Mouse (Mus musculus): ENCODE measurements around the gene Gpat2. TPM values are rescaled to one million over a fixed set of nuclear protein-coding genes. Genes with fewer than 3 reads are reported as not detected.

Gpat2 gene
- 0.14 and 0.32 TPM in 2 replicates for polyA plus RNA-seq (2015; fragmentation: Nextera tagmentation; extraction: Ambion mirVana)

DNA sequence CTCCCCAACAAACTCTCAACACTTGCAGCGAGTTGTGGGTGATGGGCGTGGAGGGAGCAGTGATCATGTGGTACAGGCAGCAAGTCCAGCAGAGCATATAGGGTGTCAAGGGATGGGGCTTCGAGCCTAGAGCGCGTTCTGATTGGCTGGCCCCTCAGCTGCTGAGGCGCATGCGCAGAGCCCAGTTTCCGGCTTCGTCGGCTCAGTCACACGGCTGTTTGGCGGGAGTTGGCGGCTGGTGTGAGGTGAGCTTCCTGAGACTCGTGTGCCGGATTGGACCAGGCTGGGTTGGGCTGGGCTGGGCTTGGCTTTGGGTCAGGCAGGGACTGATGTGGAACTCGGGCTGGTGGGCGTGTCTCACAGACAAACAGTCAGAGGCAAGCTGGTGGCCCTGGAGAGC is at the start of gene Gpat2:
Gpat2 (plus strand) TSS at position 223 of the 400 bp plus-strand sequence.
- no peak for ATAC-seq (ENCODE audit: low FRiP score, low read depth)
- no peak within 1 kb of the TSS for H3K4me2 ChIP-seq (replicated peaks)
- H3K4me1 ChIP-seq: 0 out of 2 replicates have a peak, but pooled peaks cover 5% of the 10 kb centered on the region
- H3K27ac ChIP-seq: no peak within 1 kb of the TSS
- no peaks in the 10 kb centered on the region for H3K9me3 ChIP-seq
- H3K36me3 ChIP-seq: no peaks in the 10 kb centered on the region
- WGBS: 90% methylated on average over 17 of the region's 17 CpGs
- no peaks in the 10 kb centered on the region for H3K27me3 ChIP-seq
- no peak within 1 kb of the TSS for H3K4me3 ChIP-seq
- no peak within 1 kb of the TSS for H3K9ac ChIP-seq

GRCm38 (mm10) chr2:127375759-127376341 is 49.1 kb upstream of the Gpat2 start:
- Histone ChIP-seq H3K4me1 (no peaks in the 10 kb centered on the region), H3K27me3 (0 out of 2 replicates have a peak, but pooled peaks cover 2% of the 10 kb centered on the region), H3K36me3 (no peaks in the 10 kb centered on the region), H3K9me3 (no peaks in the 10 kb centered on the region), H3K9ac (no peak overlapping the region), H3K4me2 (replicated peaks) (no peak overlapping the region), H3K27ac (no peak overlapping the region), H3K4me3 (no peak overlapping the region)
- no peak for ATAC-seq (ENCODE audit: low FRiP score, low read depth)
- WGBS: 53% methylated on average over 7 of the region's 7 CpGs

DNA sequence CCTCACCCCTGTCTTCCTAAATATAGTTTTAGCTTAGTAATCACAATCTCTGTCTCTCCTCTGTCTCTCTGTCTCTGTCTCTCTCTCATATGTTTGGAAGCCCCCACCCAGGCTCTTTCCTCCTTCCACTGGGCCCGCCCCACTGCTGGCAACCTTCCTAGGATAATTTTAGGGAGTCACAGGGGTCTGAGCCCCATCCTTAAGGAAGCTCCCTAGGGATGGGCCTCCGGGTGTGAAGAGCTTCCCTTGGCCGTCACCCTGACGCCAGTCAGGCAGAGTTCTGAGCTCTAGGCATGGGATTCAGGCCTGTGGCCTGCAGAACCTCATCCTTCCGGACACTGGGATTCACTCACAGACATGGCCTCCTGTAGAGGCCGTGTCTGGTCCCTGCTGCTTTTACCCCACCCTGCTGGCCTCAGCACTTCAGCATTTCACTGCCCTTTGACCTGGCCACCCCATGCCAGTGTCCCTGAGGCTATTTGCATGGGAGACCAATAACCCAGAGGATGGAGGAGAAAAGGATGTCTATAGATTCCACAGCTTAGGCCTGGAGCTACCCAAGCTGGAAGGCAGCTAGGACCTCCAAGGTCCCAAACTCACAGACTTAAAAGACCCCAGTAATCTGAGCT is 48.5 kb upstream of the Gpat2 start:
- Histone ChIP-seq H3K27me3 (no peaks in the 10 kb centered on the region), H3K9ac (no peak overlapping the region), H3K9me3 (no peaks in the 10 kb centered on the region), H3K36me3 (no peaks in the 10 kb centered on the region), H3K4me1 (no peaks in the 10 kb centered on the region), H3K4me3 (no peak overlapping the region), H3K27ac (no peak overlapping the region), H3K4me2 (replicated peaks) (no peak overlapping the region)
- 76% methylated on average over 6 of the region's 6 CpGs for WGBS
- ATAC-seq (ENCODE audit: low FRiP score, low read depth): no peak

GRCm38 (mm10) chr2:127377942-127378610 is 46.9 kb upstream of the Gpat2 start:
- no peaks in the 10 kb centered on the region for H3K4me1 ChIP-seq
- ATAC-seq (ENCODE audit: low FRiP score, low read depth): no peak
- no peaks in the 10 kb centered on the region for H3K27me3 ChIP-seq
- H3K27ac ChIP-seq: no peak overlapping the region
- H3K9me3 ChIP-seq: no peaks in the 10 kb centered on the region
- no peak overlapping the region for H3K4me2 ChIP-seq (replicated peaks)
- 73% methylated on average over 7 of the region's 7 CpGs for WGBS
- no peak overlapping the region for H3K4me3 ChIP-seq
- H3K36me3 ChIP-seq: no peaks in the 10 kb centered on the region
- no peak overlapping the region for H3K9ac ChIP-seq

DNA sequence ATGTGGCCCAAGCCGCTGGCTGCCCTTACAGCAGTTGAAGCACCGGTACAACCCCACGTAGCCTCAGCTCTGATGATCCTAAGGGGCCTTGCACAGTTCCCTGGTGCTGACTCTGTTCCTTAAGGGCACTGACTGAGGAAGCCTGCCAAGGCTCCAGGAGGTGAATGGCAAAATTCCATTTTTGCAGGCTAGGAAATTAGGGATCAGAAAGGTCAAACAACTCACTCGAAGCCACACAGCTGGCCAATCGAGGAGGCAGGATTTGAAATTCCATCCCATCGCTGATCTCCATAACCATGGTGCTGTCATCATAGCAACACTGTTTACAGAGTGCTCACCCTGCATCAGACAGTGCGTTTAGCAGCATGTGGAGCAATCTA is 46.4 kb upstream of the Gpat2 start:
- WGBS: 69% methylated on average over 7 of the region's 7 CpGs
- ATAC-seq (ENCODE audit: low FRiP score, low read depth): no peak
- Histone ChIP-seq H3K27ac (no peak overlapping the region), H3K9ac (no peak overlapping the region), H3K9me3 (no peaks in the 10 kb centered on the region), H3K36me3 (no peaks in the 10 kb centered on the region), H3K4me3 (no peak overlapping the region), H3K4me2 (replicated peaks) (no peak overlapping the region), H3K27me3 (no peaks in the 10 kb centered on the region), H3K4me1 (no peaks in the 10 kb centered on the region)

DNA sequence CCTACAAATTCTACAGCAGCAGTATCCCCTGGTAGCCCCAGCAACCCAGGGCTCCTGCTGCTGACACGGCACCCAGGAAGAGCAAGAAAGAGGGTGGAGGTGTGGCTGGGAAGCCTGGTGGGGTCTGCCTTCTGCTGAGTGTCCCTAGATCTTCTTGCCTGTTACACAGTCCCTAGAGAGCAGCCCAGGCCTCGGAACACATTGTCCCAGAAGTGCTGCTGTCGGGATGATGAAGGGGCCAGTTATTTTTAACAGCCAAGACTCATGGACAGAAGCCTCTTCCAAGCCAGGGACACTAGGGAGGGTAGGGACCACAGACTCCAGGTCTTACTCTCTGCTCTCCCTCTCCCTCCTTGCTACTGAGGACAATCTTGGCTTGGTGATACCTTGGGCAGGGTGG is 45.7 kb upstream of the Gpat2 start:
- H3K4me3 ChIP-seq: no peak overlapping the region
- no peak overlapping the region for H3K27ac ChIP-seq
- no peaks in the 10 kb centered on the region for H3K9me3 ChIP-seq
- no peak for ATAC-seq (ENCODE audit: low FRiP score, low read depth)
- no peaks in the 10 kb centered on the region for H3K4me1 ChIP-seq
- no peaks in the 10 kb centered on the region for H3K36me3 ChIP-seq
- no peaks in the 10 kb centered on the region for H3K27me3 ChIP-seq
- no peak overlapping the region for H3K4me2 ChIP-seq (replicated peaks)
- H3K9ac ChIP-seq: no peak overlapping the region
- 73% methylated on average over 3 of the region's 3 CpGs for WGBS

GRCm38 (mm10) chr2:127383881-127384280 is 41.1 kb upstream of the Gpat2 start:
- Histone ChIP-seq H3K4me3 (no peak overlapping the region), H3K27me3 (no peaks in the 10 kb centered on the region), H3K9ac (no peak overlapping the region), H3K9me3 (no peaks in the 10 kb centered on the region), H3K36me3 (no peaks in the 10 kb centered on the region), H3K4me1 (no peaks in the 10 kb centered on the region), H3K27ac (no peak overlapping the region), H3K4me2 (replicated peaks) (no peak overlapping the region)
- 61% methylated on average over 7 of the region's 7 CpGs for WGBS
- ATAC-seq (ENCODE audit: low FRiP score, low read depth): no peak

GRCm38 (mm10) chr2:127387521-127387920 is 37.5 kb upstream of the Gpat2 start:
- Histone ChIP-seq H3K4me2 (replicated peaks) (no peak overlapping the region), H3K4me3 (no peak overlapping the region), H3K36me3 (no peaks in the 10 kb centered on the region), H3K9ac (no peak overlapping the region), H3K27ac (no peak overlapping the region), H3K4me1 (no peaks in the 10 kb centered on the region), H3K27me3 (no peaks in the 10 kb centered on the region), H3K9me3 (no peaks in the 10 kb centered on the region)
- ATAC-seq (ENCODE audit: low FRiP score, low read depth): no peak
- WGBS: 60% methylated on average over 2 of the region's 2 CpGs

GRCm38 (mm10) chr2:127390352-127390751 is 34.6 kb upstream of the Gpat2 start:
- WGBS: 75% methylated on average over 3 of the region's 3 CpGs
- Histone ChIP-seq H3K27me3 (no peaks in the 10 kb centered on the region), H3K9ac (no peak overlapping the region), H3K4me1 (no peaks in the 10 kb centered on the region), H3K36me3 (no peaks in the 10 kb centered on the region), H3K4me3 (no peak overlapping the region), H3K27ac (no peak overlapping the region), H3K4me2 (replicated peaks) (no peak overlapping the region), H3K9me3 (no peaks in the 10 kb centered on the region)
- ATAC-seq (ENCODE audit: low FRiP score, low read depth): no peak

- Histone ChIP-seq H3K4me2 (replicated peaks) (no peak overlapping the region), H3K27ac (no peak overlapping the region), H3K27me3 (no peaks in the 10 kb centered on the region), H3K4me3 (no peak overlapping the region), H3K9me3 (no peaks in the 10 kb centered on the region), H3K4me1 (no peaks in the 10 kb centered on the region), H3K9ac (no peak overlapping the region), H3K36me3 (no peaks in the 10 kb centered on the region)
- 70% methylated on average over 4 of the region's 4 CpGs for WGBS
- no peak for ATAC-seq (ENCODE audit: low FRiP score, low read depth)
These were observed 34.2 kb upstream of the Gpat2 start for GRCm38 (mm10) chr2:127390846-127391245.

- no peaks in the 10 kb centered on the region for H3K4me1 ChIP-seq
- no peak for ATAC-seq (ENCODE audit: low FRiP score, low read depth)
- no peak overlapping the region for H3K27ac ChIP-seq
- no peaks in the 10 kb centered on the region for H3K27me3 ChIP-seq
- no peak overlapping the region for H3K4me3 ChIP-seq
- no peaks in the 10 kb centered on the region for H3K9me3 ChIP-seq
- WGBS: 69% methylated on average over 3 of the region's 3 CpGs
- no peak overlapping the region for H3K4me2 ChIP-seq (replicated peaks)
- H3K9ac ChIP-seq: no peak overlapping the region
- no peaks in the 10 kb centered on the region for H3K36me3 ChIP-seq
These were observed 33.7 kb upstream of the Gpat2 start for GRCm38 (mm10) chr2:127391323-127391722.

GRCm38 (mm10) chr2:127394606-127395161 is 30.3 kb upstream of the Gpat2 start:
- no peaks in the 10 kb centered on the region for H3K4me1 ChIP-seq
- H3K4me2 ChIP-seq (replicated peaks): no peak overlapping the region
- H3K9ac ChIP-seq: no peak overlapping the region
- no peaks in the 10 kb centered on the region for H3K36me3 ChIP-seq
- no peak overlapping the region for H3K4me3 ChIP-seq
- no peaks in the 10 kb centered on the region for H3K9me3 ChIP-seq
- ATAC-seq (ENCODE audit: low FRiP score, low read depth): no peak
- H3K27me3 ChIP-seq: no peaks in the 10 kb centered on the region
- WGBS: 67% methylated on average over 5 of the region's 5 CpGs
- H3K27ac ChIP-seq: no peak overlapping the region
